Mouse (Mus musculus) forebrain, embryonic 11.5 days (tissue): ENCODE measurements at regions not wholly inside any gene's neighbourhood (a gene's known extent, or its start where the extent isn't known, plus 50 kb on each side); places are given as distances from the start of the nearest gene placed in this dataset.

Source experiments
- ATAC-seq: fragments of 200-750 bp; cut with Nextera tagmentation; replicated peaks from 2 replicates; pipeline ENCODE4 v1.8.0; 2017; ENCODE audit warnings: moderate TSS enrichment; ENCODE audit not compliant: low FRiP score
- DNase-seq: peaks from one replicate; pipeline ENCODE4 v3.0.0-alpha.2; 2017; ENCODE audit warnings: low spot score
- H3K27ac ChIP-seq: fragments of 300-500 bp; sonication (generic); 2 replicates; pipeline ENCODE4 v1.5.1; 2014; ENCODE audit warnings: low read depth, low read length
- H3K27me3 ChIP-seq: fragments of 300-500 bp; sonication (generic); 2 replicates; pipeline ENCODE4 v1.6.1; 2014; ENCODE audit warnings: mild to moderate bottlenecking, low read length, mixed read lengths; ENCODE audit not compliant: control insufficient read depth, insufficient read depth
- H3K36me3 ChIP-seq: fragments of 300-500 bp; sonication (generic); 2 replicates; pipeline ENCODE4 v1.6.1; 2014; ENCODE audit warnings: mild to moderate bottlenecking, low read length, moderate library complexity, mixed read lengths; ENCODE audit not compliant: control insufficient read depth, insufficient read depth
- H3K4me1 ChIP-seq: fragments of 300-500 bp; sonication (generic); replicated peaks from 2 replicates; pipeline ENCODE4 v1.6.1; 2014; ENCODE audit warnings: low read length, mixed read lengths; ENCODE audit not compliant: control insufficient read depth, insufficient read depth
- H3K4me2 ChIP-seq: fragments of 300-500 bp; sonication (generic); 2 replicates; pipeline ENCODE4 v1.6.1; 2014; ENCODE audit warnings: low read depth, mild to moderate bottlenecking, low read length, moderate library complexity, mixed read lengths; ENCODE audit not compliant: severe bottlenecking
- H3K4me3 ChIP-seq: fragments of 300-500 bp; sonication (generic); 2 replicates; pipeline ENCODE4 v1.5.1; 2014; ENCODE audit warnings: low read depth, low read length
- H3K9ac ChIP-seq: fragments of 300-500 bp; sonication (generic); 2 replicates; pipeline ENCODE4 v1.6.1; 2014; ENCODE audit warnings: low read length
- H3K9me3 ChIP-seq: fragments of 300-500 bp; sonication (generic); 2 replicates; pipeline ENCODE4 v1.6.1; 2016; ENCODE audit warnings: low read length, mixed read lengths; ENCODE audit not compliant: control insufficient read depth
- WGBS: fragments of 180-500 bp; shearing (Covaris S2); extraction: QIAGEN DNeasy Blood & Tissue Kit; methylation state at CpG from one replicate; pipeline ENCODE4 v1.1.7; 2014; 5-methylcytosine and 5-hydroxymethylcytosine counted together

- Histone ChIP-seq H3K9ac (no peak overlapping the region), H3K27ac (no peak overlapping the region), H3K4me3 (no peak overlapping the region), H3K4me2 (no peak overlapping the region), H3K4me1 (peaks cover 16% of the 10 kb centered on the region), H3K9me3 (no peaks in the 10 kb centered on the region), H3K36me3 (no peaks in the 10 kb centered on the region), H3K27me3 (no peaks in the 10 kb centered on the region)
- no peak for DNase-seq
- WGBS = 27% methylated on average over 3 of the region's 3 CpGs
- no peak for ATAC-seq
Measured at GRCm38 (mm10) chr4:95105424-95105823, 53.4 kb upstream of the Jun start.

- H3K9me3 ChIP-seq = no peaks in the 10 kb centered on the region
- H3K36me3 ChIP-seq = no peaks in the 10 kb centered on the region
- WGBS = 34% methylated on average over 16 of the region's 16 CpGs
- DNase-seq (no peak), ATAC-seq (peak; percentile 42; the same call in 1 of the 2 replicates)
- H3K27ac ChIP-seq = no peak overlapping the region
- H3K4me3 ChIP-seq = no peak overlapping the region
- H3K27me3 ChIP-seq = no peaks in the 10 kb centered on the region
- peak overlapping the region; percentile 1; the same call in 1 of the 2 replicates for H3K4me2 ChIP-seq
- H3K4me1 ChIP-seq = peaks cover 16% of the 10 kb centered on the region
- no peak overlapping the region; the same call in 1 of the 2 replicates for H3K9ac ChIP-seq
Measured at GRCm38 (mm10) chr4:95105926-95106622, 54.1 kb upstream of the Jun start.

GRCm38 (mm10) chr4:95106881-95107665 lies 55.1 kb upstream of the Jun start:
- Histone ChIP-seq H3K27me3 (no peaks in the 10 kb centered on the region), H3K4me2 (no peak overlapping the region), H3K4me3 (no peak overlapping the region), H3K9me3 (no peaks in the 10 kb centered on the region), H3K27ac (no peak overlapping the region), H3K9ac (no peak overlapping the region), H3K36me3 (no peaks in the 10 kb centered on the region), H3K4me1 (peaks cover 16% of the 10 kb centered on the region)
- DNase-seq (no peak), ATAC-seq (no peak)
- 75% methylated on average over 10 of the region's 10 CpGs for WGBS

GRCm38 (mm10) chr4:95108811-95109210 lies 56.8 kb upstream of the Jun start:
- peak; percentile 43; the same call in 1 of the 2 replicates for ATAC-seq
- 36% methylated on average over 6 of the region's 6 CpGs for WGBS
- H3K4me3 ChIP-seq = no peak overlapping the region
- H3K4me2 ChIP-seq = no peak overlapping the region
- peaks cover 16% of the 10 kb centered on the region for H3K4me1 ChIP-seq
- no peak for DNase-seq
- H3K9me3 ChIP-seq = no peaks in the 10 kb centered on the region
- H3K27ac ChIP-seq = no peak overlapping the region
- no peak overlapping the region; the same call in 1 of the 2 replicates for H3K9ac ChIP-seq
- no peaks in the 10 kb centered on the region for H3K36me3 ChIP-seq
- no peaks in the 10 kb centered on the region for H3K27me3 ChIP-seq

GRCm38 (mm10) chr4:95110828-95111227 lies 58.8 kb upstream of the Jun start:
- Histone ChIP-seq H3K27me3 (no peaks in the 10 kb centered on the region), H3K27ac (no peak overlapping the region), H3K36me3 (no peaks in the 10 kb centered on the region), H3K4me2 (no peak overlapping the region), H3K4me3 (no peak overlapping the region), H3K4me1 (peaks cover 16% of the 10 kb centered on the region), H3K9me3 (no peaks in the 10 kb centered on the region), H3K9ac (no peak overlapping the region)
- ATAC-seq = no peak
- 95% methylated on average over 8 of the region's 8 CpGs for WGBS
- DNase-seq = no peak

- no peaks in the 10 kb centered on the region for H3K9me3 ChIP-seq
- no peak overlapping the region for H3K4me3 ChIP-seq
- no peak overlapping the region for H3K27ac ChIP-seq
- WGBS = 48% methylated on average over 5 of the region's 5 CpGs
- no peaks in the 10 kb centered on the region for H3K4me1 ChIP-seq
- 0 out of 2 replicates have a peak, but pooled peaks have one; percentile 36 for ATAC-seq
- no peak overlapping the region for H3K9ac ChIP-seq
- H3K36me3 ChIP-seq = no peaks in the 10 kb centered on the region
- DNase-seq = no peak
- H3K27me3 ChIP-seq = no peaks in the 10 kb centered on the region
- no peak overlapping the region for H3K4me2 ChIP-seq
Measured at GRCm38 (mm10) chr4:95117158-95117681, 65.2 kb upstream of the Jun start.

GRCm38 (mm10) chr4:95120876-95121275 lies 68.9 kb upstream of the Jun start:
- ATAC-seq (no peak), DNase-seq (no peak)
- no peak overlapping the region for H3K4me3 ChIP-seq
- WGBS = 82% methylated on average over 1 of the region's 1 CpGs
- H3K27ac ChIP-seq = no peak overlapping the region
- H3K27me3 ChIP-seq = no peaks in the 10 kb centered on the region
- no peak overlapping the region for H3K9ac ChIP-seq
- H3K9me3 ChIP-seq = no peaks in the 10 kb centered on the region
- H3K4me2 ChIP-seq = no peak overlapping the region
- no peaks in the 10 kb centered on the region for H3K4me1 ChIP-seq
- H3K36me3 ChIP-seq = no peaks in the 10 kb centered on the region

- Histone ChIP-seq H3K27ac (no peak overlapping the region), H3K9me3 (no peaks in the 10 kb centered on the region), H3K27me3 (no peaks in the 10 kb centered on the region), H3K9ac (no peak overlapping the region), H3K4me3 (no peak overlapping the region), H3K36me3 (no peaks in the 10 kb centered on the region), H3K4me2 (no peak overlapping the region), H3K4me1 (no peaks in the 10 kb centered on the region)
- ATAC-seq (no peak), DNase-seq (no peak)
- 78% methylated on average over 1 of the region's 1 CpGs for WGBS
Measured at GRCm38 (mm10) chr4:95125346-95125745, 73.3 kb upstream of the Jun start.
